Mouse (Mus musculus): ENCODE results near the gene Aqr. TPM values are rescaled to one million over a fixed set of nuclear protein-coding genes. Genes with fewer than 3 reads are reported as not detected.
"Not testable (repeated sequence)": the region's sequence is repeated elsewhere in the genome, so short reads cannot be mapped to it uniquely, and the experiment has no call there.

The Aqr gene
- 33.6 and 38.8 TPM in 2 replicates for total RNA-seq (2021)
- long read RNA-seq, experiment 1, full-length matches to known transcripts, result 17 of 23 reads
- long read RNA-seq, experiment 1, partial matches to known transcripts, result 6 of 23 reads
- long read RNA-seq, experiment 1, other reads (novel, unspliced or antisense), result 0 of 23 reads
- long read RNA-seq, experiment 2, full-length matches to known transcripts, result 11 of 18 reads
- long read RNA-seq, experiment 2, partial matches to known transcripts, result 5 of 18 reads
- long read RNA-seq, experiment 2, other reads (novel, unspliced or antisense), result 2 of 18 reads

GRCm38 (mm10) chr2:114186924-114187323 lies at the start of gene Aqr:
Aqr (minus strand) TSS chr2:114187024.
- DNase-seq, result not testable (repeated sequence)

- DNase-seq, result no peak
Observed at GRCm38 (mm10) chr2:114236566-114236965, 49.7 kb upstream of the Aqr start.

DNA sequence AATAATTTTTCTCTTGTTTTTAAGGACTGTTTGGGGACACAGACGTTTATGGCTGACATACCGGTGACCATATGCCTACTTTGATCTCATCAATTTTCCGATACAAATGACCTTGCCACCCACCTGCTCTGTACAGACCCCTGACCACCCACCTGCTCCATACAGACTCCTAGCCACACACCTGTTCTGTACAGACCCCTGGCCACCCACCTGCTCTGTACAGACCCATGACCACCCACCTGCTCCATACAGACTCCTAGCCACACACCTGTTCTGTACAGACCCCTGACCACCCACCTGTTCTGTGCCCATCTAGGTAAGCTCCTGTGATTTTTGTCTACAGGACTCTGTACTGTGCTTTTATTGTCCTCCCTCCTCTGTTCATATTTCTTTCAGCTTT lies 48.8 kb upstream of the Aqr start:
- DNase-seq, result no peak

- no peak for DNase-seq
Observed at GRCm38 (mm10) chr2:114231248-114231647, 44.4 kb upstream of the Aqr start.

GRCm38 (mm10) chr2:114228672-114229071 lies 41.8 kb upstream of the Aqr start:
- DNase-seq, result no peak

GRCm38 (mm10) chr2:114205036-114205435 lies 18.2 kb upstream of the Aqr start:
- DNase-seq, result peak; percentile 41

DNA sequence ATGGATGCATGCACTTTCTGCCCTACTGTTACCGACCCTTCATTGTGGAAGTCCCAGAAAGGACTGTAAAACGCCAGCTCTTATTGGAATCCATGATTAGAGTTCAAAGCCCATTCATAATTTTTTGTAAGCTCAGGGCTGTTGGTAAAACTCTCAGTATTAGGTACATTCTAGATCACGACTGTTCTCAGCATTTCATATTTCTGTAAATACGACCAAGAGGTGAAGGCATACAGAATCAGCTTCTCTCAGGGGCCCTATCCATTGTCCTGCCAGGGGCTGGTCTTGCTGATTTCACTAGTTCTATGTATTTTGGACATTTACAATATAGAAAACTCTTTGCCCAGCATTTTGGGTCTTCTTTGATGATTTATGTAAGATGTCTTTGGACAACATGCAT lies 14.8 kb upstream of the Aqr start:
- no peak for DNase-seq

- DNase-seq, result peak; percentile 84
Observed at GRCm38 (mm10) chr2:114200932-114201559, 14.2 kb upstream of the Aqr start, which contains the start of gene Zfp770. Zfp770 (minus strand) TSS chr2:114201469.

- DNase-seq, result no peak
Observed at GRCm38 (mm10) chr2:114196421-114196820, 9.6 kb upstream of the Aqr start.

DNA sequence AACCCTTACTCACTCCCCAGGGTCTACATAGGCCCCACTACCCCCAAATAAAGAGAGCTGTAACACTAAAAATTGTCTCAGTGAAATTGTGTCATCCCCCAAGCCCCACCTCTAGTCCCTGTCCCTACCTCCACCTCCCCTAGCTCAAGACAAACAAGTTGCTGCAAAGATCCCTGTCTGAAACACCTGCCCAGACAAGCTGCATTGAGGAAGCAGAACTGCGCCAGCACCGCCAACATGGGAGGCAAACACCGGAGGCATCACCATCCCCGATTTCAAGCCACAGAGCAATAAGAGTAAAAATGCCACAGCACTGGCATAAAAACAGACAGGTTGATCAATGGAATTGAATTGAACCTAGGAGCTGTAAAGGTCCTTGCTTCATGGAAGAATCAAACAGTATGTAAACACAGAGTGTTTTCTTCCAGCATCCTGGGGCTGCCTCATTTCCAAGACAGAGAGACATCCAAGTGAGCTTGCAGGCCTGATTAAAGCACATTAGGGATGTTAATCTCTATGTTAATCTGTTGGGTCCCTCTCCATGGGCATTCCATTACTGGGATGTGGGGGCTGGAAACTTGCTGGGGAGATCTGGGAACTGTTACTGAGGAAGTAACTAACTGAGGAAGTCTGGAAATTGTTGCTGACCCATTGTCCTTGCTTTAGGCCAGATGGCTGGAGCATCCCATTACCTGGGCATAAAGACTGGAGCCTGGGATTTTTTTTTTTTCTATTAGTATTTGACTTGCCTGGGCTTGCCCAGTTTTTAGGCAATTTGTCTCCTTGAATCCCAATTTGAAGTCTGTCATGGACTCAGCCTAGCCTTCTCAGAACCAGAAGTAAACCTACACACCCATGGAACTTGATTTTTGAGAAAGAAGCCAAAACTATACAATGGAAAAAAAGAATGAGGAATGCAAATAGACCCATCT lies 8.8 kb downstream of the Aqr start:
- no peak for DNase-seq

DNA sequence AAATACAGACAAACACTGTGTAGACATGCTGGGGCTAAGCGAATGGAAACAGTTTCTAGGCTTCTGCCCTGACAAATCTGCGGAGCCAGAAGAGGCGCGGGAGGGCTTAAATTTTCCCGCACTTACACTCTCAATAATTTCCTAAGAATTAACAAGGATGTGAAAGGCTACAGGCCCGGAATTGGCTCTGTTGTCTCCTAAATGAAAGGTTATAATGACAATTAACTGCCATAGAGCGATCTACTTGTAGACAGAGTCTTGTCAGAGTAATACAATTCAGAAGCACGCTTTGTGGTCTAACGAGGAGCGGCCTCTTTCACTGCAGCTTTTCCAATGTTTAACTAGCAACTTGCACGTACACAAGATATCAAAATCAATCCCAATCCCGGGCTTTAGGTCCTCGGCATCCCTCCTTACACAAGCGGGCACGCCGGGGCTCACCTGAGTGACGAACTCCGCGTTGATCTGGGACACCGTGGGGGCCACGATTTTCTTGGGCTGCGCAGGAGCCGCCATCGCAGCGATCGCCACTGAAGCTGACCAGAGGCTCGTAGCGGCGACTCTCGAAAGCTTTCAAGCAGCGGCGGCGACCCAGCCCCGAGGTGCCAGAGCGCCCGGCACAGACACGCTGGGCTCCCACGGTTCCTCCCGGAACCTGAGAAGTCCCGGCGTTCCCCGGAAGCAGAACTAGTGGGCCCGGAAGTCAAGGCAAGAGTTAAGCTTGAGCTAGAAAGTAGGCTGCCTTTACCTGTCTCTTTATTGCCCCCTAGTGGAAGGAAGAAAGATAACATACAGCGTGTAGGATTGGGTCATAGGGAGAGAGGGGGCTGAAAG lies 12.0 kb downstream of the Aqr start:
- DNase-seq, result peak; percentile 90

GRCm38 (mm10) chr2:114173248-114173647 lies 13.6 kb downstream of the Aqr start:
- no peak for DNase-seq

DNA sequence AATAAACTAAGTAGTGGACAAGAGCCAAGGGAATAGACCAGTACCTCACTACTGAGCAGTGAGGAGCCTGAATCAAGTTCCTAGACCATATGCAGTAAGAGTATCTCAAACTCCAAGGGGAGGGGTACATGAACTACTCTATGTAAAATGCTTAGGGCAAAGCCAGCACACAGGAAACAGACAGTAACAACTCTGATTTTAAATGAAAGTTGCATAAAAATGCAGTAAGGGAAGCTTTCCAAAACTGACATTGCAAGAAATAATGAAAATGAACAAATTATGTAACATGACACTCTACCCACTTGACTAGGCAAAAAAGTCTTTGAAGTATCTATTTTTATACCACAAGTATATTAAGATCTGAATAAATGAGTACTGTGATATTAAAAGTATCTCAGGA lies 19.0 kb downstream of the Aqr start:
- no peak for DNase-seq

GRCm38 (mm10) chr2:114161978-114162377 lies 24.8 kb downstream of the Aqr start:
- no peak for DNase-seq

DNA sequence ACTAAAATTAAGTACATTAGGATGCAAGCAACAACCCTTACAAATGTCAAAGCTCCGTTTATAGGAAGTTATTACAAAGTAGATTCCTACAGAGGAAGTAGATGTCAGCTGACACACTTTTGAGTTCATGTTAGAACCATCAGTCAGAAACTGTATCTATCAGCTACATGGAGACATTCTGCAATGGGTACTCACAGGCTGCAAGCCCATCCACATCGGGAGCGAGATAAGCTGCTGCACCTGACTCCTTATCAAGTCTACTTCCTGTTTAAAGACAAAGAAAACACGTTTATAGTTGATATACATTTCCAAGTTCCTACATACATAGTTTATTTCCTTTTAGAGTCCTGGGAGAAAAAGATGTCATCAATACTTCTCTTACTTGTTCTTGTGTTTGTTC lies 29.5 kb downstream of the Aqr start:
- no peak for DNase-seq

DNA sequence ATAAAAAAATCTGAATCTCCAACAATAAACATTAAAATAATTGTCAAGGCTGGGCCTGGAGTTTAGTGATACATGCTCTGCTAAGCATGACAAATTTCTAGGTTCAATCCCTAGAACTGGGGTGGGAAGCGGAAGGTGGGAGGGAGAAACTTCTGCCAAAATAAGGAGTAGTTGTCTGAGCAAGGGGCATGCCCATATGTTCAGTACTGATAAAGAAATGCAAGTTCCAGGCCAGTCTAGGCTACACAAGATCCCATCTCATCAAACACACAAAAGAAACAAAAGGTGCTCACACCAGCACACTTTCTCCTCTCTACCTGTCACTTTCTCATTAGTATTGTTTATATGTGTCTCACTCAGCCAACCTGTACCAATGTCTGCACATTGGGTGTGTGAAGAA lies 30.2 kb downstream of the Aqr start:
- DNase-seq, result no peak

DNA sequence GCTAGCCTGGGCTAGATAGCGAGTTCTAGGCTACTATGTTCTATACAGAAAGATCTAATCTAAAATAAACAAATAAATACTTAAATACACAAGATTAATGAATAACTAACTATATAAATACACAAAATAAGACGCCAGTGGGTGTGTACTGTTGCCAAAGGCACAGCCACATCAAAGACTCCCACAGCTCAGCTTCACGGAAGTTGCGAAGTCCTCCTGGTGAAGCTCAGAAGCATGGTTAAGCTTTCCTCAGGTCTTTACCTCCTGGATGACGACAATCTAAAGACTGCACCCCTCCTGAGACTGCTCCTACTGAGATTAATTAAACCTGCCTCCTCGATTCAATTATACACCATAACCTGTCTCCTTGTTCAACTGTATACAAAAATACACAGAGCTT lies 33.6 kb downstream of the Aqr start:
- DNase-seq, result no peak

DNA sequence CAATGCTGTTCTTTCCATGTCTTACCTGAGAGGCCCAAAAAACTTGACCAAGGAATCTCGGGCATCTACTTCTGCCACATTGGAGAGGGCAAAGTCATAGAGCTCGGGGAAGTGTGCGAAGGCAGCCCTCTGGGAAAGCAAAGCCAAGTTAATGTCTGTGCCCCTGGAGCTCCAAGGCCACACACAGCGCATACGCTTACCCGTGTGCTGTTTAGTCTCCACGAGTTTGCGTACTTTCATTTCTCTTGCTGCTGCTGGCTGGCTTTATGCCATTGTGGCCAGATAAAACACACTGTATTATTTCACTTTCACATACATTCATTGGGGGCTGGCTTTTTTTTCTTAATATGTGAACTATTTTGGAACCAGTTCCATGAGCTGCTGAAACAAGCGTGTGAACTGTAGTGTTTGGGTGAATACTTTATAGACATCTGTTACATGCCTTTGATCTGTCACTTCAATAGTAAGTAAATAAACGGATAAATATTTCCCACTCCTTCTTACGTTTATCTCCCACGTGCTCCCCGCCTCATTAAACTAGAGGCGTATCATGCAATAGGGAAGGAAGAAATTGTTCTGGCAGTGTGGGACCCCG lies 39.9 kb downstream of the Aqr start:
- DNase-seq, result no peak

DNA sequence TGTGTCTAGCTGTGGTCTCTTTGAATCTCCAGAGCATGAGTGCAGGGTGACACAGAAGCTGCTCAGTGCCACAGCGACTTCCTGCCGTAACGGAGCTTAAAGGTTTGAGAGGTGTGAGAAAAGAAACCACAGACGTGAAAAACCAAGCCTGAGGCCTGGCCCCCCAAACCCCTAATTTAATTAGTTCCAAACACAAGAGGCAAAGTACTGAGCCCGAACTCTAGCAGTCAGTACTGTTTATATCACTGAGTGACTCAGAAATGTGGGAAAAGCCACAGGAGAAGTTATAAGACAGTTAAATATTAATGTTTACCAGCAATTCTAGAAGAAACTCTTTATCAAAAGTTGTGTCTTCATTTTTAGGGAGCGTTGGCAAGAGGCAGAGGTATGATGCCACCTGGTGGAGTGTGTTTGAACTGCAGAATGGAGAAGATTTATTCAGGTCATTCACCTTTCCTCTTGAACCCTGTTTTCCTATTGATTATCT lies 41.5 kb downstream of the Aqr start:
- peak; percentile 46 for DNase-seq

DNA sequence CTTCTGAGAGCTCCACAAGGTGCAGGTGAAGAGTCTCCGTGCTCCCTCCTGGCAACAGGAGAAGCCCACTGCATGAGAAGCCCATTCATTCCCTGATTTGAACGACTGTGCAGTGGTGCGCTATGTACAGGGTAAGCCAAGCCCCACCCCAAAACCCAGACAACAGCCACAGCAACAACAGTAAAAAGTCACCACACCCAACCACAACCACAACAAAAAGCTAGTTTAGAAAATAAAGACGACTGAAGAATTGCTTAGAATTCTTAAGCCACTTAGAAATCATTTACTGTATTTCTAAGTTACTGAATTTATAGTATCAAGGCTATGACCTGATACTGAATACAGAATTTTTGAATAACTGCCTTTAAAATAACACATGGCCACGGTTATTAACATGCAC lies 41.9 kb downstream of the Aqr start:
- DNase-seq, result no peak

DNA sequence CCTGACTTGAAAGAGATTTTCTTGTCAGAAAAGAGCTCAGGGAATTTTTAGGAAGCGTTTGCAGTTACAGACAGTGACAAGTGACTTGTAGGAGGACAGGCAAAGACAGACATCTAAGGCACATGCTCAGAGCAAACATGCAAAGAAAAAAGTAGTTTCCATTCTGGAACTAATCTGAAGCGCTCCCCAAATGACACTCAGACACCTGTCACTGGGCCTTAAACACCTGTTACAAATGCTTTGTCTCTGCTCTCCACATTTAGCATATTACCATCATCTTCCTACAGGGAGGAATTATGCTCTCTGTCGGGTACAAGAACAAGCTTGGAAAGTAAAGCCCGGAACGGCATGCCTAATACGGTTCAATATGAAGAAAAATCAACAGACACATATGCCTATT lies 43.0 kb downstream of the Aqr start:
- no peak for DNase-seq

- no peak for DNase-seq
Observed at GRCm38 (mm10) chr2:114136755-114137154, 50.1 kb downstream of the Aqr start.
